Mouse (Mus musculus) thymus, adult 2 months (tissue): Measurements from ENCODE around the gene St8sia1. TPM values are rescaled to one million over a fixed set of nuclear protein-coding genes. Genes with fewer than 3 reads are reported as not detected.

Experiments
- DNase-seq: peaks from one replicate; pipeline ENCODE4 v3.0.0; 2021
- H3K27ac ChIP-seq: fragments of 200-500 bp; 2 replicates; pipeline ENCODE4 v1.5.1; 2012; ENCODE audit warnings: low read length, control low read depth; ENCODE audit not compliant: control insufficient read depth, insufficient read depth
- H3K27me3 ChIP-seq: fragments of 200-500 bp; 2 replicates; pipeline ENCODE4 v1.6.1; 2012; ENCODE audit warnings: mild to moderate bottlenecking, low read length, moderate library complexity, mixed read lengths; ENCODE audit not compliant: control insufficient read depth, insufficient read depth
- H3K36me3 ChIP-seq: fragments of 200-500 bp; 2 replicates; pipeline ENCODE4 v1.6.1; 2012; ENCODE audit warnings: mild to moderate bottlenecking, low read length, moderate library complexity; ENCODE audit not compliant: control insufficient read depth, insufficient read depth
- H3K4me1 ChIP-seq: fragments of 200-500 bp; replicated peaks from 2 replicates; pipeline ENCODE4 v1.6.1; 2012; ENCODE audit warnings: low read length; ENCODE audit not compliant: control insufficient read depth, insufficient read depth
- H3K4me3 ChIP-seq: fragments of 200-500 bp; 2 replicates; pipeline ENCODE4 v1.5.1; 2012; ENCODE audit warnings: mild to moderate bottlenecking, low read length, control low read depth, moderate library complexity; ENCODE audit not compliant: control insufficient read depth, insufficient read depth
- CTCF ChIP-seq: fragments of 200-500 bp; IDR thresholded peaks from 2 replicates; pipeline ENCODE4 v1.5.1; 2012; ENCODE audit warnings: mild to moderate bottlenecking, control low read depth, low read length, moderate library complexity, borderline replicate concordance; ENCODE audit not compliant: control insufficient read depth, poor library complexity, insufficient read depth; ENCODE audit errors: extremely low read depth
- POLR2A ChIP-seq: fragments of 200-500 bp; IDR thresholded peaks from 2 replicates; pipeline ENCODE4 v1.6.1; 2012; ENCODE audit warnings: mild to moderate bottlenecking, low read length, control low read depth, moderate library complexity; ENCODE audit not compliant: control insufficient read depth, poor library complexity, insufficient read depth; ENCODE audit errors: extremely low read depth
- WGBS: fragments of 180-500 bp; shearing (Covaris S2); methylation state at CpG from one replicate; pipeline ENCODE4 v1.1.7; 2018; 5-methylcytosine and 5-hydroxymethylcytosine counted together
- polyA plus RNA-seq: library from polyadenylated mRNA; depleted of rRNA; stranded (reverse); fragments of >200 nt; gene quantifications from 2 replicates; pipeline ENCODE4 v1.2.3, GENCODE M21; 2012

St8sia1 gene
- polyA plus RNA-seq, 1 experiment: 22.6 TPM

DNA sequence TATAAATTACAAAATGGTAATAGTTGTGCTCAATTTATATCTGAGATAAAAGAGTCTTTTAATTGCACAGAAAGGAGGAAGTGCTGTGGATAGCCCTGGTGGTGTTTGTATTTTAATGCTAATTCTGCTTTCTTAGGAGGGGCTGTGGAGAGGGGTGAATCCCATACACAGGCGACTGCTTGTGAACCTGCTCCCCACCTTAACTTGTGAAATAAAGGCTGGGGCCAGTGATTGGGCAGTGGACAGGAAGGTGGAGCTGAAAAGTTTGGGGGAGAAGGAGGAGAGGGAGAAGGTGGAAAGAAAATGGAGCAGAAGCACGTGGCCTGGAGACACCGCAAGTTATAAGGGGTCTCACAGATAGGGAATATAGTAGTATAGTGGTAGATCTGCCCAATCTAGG lies 32.6 kb upstream of the St8sia1 start:
- H3K36me3 ChIP-seq: no peaks in the 10 kb centered on the region
- TF ChIP-seq POLR2A: no peak
- TF ChIP-seq CTCF: no peak
- no peak overlapping the region for H3K4me3 ChIP-seq
- H3K27me3 ChIP-seq: no peaks in the 10 kb centered on the region
- no peak for DNase-seq
- WGBS: 93% methylated on average over 3 of the region's 3 CpGs
- H3K27ac ChIP-seq: no peak overlapping the region
- H3K4me1 ChIP-seq: 0 out of 2 replicates have a peak, but pooled peaks cover 2% of the 10 kb centered on the region

DNA sequence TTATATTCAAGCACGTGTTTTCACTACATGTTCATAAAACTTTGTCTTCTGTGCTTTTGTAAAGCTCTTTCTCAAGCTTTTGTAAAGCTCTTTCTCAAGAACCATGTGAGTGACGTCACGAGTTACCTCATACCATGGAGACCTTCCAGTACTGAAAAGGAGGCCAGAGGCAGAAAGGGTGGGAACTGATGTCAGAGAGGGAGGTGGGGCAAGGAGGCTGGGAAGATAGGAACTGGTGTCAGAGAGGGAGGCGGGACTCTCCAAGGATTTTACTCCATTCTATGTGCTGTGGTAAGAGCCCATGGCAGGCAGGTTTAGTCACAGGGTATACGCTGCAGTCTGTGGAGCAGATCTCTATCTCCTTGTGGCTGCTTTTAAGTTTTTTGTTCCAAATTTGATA lies 31.3 kb upstream of the St8sia1 start:
- 0 out of 2 replicates have a peak, but pooled peaks cover 2% of the 10 kb centered on the region for H3K4me1 ChIP-seq
- 66% methylated on average over 5 of the region's 5 CpGs for WGBS
- TF ChIP-seq CTCF (no peak), POLR2A (no peak)
- no peak overlapping the region for H3K4me3 ChIP-seq
- H3K27me3 ChIP-seq: no peaks in the 10 kb centered on the region
- H3K27ac ChIP-seq: no peak overlapping the region
- no peak for DNase-seq
- H3K36me3 ChIP-seq: no peaks in the 10 kb centered on the region

DNA sequence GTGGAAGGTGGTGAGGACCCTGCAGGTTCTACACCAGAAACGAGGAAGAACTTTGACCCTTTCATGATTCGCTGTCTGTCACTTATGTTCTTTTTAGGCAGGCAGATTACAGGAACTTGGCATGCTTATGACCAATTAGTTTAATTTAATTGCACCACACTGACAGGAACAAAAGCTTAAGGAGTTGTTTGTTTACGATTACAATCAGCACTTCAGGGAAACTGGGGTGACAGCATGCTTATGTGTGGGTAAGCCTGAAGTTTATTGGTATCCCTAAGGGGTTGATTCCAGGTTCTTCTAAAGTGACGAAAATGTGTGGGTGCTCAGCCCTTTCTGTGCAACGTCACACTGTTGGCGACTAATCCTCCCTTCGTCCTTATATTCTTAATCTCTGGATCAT lies 30.6 kb upstream of the St8sia1 start:
- 86% methylated on average over 7 of the region's 7 CpGs for WGBS
- no peak for DNase-seq
- no peak overlapping the region for H3K4me3 ChIP-seq
- 0 out of 2 replicates have a peak, but pooled peaks cover 2% of the 10 kb centered on the region for H3K4me1 ChIP-seq
- no peaks in the 10 kb centered on the region for H3K36me3 ChIP-seq
- no peak overlapping the region for H3K27ac ChIP-seq
- H3K27me3 ChIP-seq: no peaks in the 10 kb centered on the region
- TF ChIP-seq POLR2A: no peak

DNA sequence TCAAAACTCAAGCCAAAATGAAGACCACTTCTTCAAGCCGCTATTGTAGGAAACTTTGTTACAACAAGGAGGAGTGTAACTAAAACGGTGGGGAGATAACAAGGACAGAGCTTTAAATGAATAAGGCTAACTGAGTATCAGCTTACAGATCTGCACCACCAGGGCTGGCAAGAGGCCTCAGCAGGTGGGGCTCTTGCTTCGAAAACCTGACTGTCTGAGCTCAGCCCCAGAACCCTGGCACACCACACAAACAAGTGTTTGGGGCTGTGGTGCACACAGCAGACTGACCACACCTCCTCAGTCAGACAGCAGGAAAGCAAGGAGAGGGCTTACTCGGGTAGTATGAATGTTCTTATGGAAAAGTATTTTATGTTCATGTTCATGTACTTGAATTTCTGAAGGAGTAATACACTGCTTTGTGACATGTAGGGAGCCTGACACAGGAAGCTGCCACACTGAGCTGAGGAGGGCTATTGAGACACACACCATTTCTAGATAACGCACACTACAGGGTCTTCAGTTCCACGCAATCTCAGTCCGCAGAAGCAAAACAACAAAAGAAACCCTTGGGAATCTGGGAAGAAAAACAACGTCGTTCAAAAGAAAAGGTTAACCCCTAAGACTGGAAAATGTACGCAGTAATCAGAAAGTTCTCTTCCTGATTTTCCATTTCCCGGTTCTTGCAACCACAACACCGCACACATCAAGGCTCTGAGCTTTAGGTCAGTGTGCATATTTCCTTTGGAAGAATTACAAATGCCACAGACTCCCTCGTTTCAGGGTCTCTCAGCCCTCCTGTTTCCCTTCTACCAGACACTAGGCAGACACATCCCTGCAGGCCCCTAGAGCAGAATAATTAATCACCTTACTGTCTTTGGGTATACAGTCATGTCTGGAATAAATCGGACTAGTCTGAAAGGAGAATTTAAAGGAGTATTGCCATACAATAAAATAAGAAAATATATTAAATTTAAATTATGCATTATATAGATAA lies 29.8 kb upstream of the St8sia1 start:
- H3K27ac ChIP-seq: no peak overlapping the region
- no peak for TF ChIP-seq CTCF
- no peak for TF ChIP-seq POLR2A
- H3K4me1 ChIP-seq: peaks cover 5% of the 10 kb centered on the region
- DNase-seq: peak; percentile 22
- WGBS: 41% methylated on average over 14 of the region's 14 CpGs
- no peaks in the 10 kb centered on the region for H3K27me3 ChIP-seq
- H3K4me3 ChIP-seq: no peak overlapping the region
- no peaks in the 10 kb centered on the region for H3K36me3 ChIP-seq

DNA sequence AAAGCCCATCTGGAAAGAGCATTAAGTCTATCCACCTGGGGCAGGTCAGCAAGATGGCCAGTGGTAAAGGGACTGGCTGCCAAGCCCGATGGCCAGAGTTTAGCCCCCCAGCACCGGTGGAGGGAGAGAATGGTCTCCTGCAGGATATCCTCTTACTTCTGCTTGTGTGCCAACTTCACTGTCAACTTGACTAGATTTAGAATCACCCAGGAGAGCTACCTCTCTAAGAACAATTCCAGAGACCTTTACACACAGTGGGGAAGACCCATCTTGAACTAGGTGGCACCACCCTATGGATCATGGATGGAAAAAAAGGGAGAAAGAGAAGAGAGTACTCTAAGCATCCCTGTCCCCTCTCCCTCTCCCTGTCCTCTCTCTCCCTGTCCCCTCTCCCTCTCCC lies 28.7 kb upstream of the St8sia1 start:
- 80% methylated on average over 2 of the region's 2 CpGs for WGBS
- H3K4me3 ChIP-seq: no peak overlapping the region
- no peak overlapping the region for H3K27ac ChIP-seq
- no peaks in the 10 kb centered on the region for H3K27me3 ChIP-seq
- H3K36me3 ChIP-seq: no peaks in the 10 kb centered on the region
- no peak for TF ChIP-seq POLR2A
- no peak for DNase-seq
- H3K4me1 ChIP-seq: peaks cover 5% of the 10 kb centered on the region

DNA sequence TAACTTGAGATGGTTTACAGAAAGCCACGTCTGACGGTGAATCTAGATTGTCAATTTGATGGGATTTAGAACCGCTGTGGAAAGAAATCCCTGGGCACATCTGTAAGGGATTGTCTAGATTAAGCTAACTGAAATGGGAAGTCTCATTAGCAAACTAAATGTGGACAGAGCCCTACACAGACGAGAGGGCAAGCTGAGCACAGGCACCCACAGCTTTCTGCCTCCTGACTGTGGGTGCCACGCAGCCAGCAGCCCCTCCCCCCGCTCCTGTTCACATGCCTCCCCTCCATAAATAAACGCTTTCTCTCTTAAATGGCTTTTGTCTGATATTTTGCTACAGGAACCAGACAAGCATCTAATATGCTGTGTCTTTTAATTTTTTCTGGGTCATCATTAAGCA lies 27.8 kb upstream of the St8sia1 start:
- H3K4me3 ChIP-seq: no peak overlapping the region
- H3K27ac ChIP-seq: no peak overlapping the region
- H3K36me3 ChIP-seq: no peaks in the 10 kb centered on the region
- TF ChIP-seq CTCF: no peak
- no peak for TF ChIP-seq POLR2A
- peaks cover 5% of the 10 kb centered on the region for H3K4me1 ChIP-seq
- DNase-seq: no peak
- H3K27me3 ChIP-seq: no peaks in the 10 kb centered on the region
- 86% methylated on average over 7 of the region's 7 CpGs for WGBS
